Mouse (Mus musculus): ENCODE measurements around the gene Ncoa5.

- TF ChIP-seq POLR2A (IDR thresholded peaks at IDR 0.05; ENCODE audit: insufficient read depth, low read length) (no peak), CTCF (IDR thresholded peaks at IDR 0.05; ENCODE audit: low read depth, low read length) (no peak)
Observed at GRCm38 (mm10) chr2:165010351-165010750, 24.3 kb downstream of the Ncoa5 start.
